Mouse (Mus musculus): Measurements from ENCODE around the gene Gm49358. TPM values are rescaled to one million over a fixed set of nuclear protein-coding genes. Genes with fewer than 3 reads are reported as not detected.

Gene Gm49358
- total RNA-seq, 2 experiments from 2014 or later = 10.3 to 14.5 TPM

DNA sequence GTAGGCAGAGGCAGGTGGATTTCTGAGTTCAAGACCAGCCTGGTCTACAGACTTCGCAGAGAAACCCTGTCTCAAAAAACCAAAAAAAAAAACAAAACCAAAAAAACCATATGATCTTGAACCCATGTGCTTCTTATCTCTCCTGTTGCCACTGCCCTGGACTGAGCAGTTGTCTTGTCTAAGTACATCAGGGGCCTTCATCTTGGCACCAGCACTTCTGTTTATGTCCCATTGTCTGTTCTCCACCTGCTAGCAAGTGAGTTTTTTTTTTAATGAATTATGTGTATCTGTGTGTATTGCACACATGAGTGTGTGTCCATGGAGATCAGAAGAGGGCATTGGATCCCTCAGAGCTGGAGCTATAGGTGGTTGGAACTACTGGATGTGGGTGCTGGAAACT is 43.6 kb downstream of the Gm49358 start:
- no peak for DNase-seq
- intact Hi-C loops (cut with DNase I) = loop anchor here (10.0 kb wide), 1 partner anchor 1067 kb away; no protein-coding TSS in a partner anchor

DNA sequence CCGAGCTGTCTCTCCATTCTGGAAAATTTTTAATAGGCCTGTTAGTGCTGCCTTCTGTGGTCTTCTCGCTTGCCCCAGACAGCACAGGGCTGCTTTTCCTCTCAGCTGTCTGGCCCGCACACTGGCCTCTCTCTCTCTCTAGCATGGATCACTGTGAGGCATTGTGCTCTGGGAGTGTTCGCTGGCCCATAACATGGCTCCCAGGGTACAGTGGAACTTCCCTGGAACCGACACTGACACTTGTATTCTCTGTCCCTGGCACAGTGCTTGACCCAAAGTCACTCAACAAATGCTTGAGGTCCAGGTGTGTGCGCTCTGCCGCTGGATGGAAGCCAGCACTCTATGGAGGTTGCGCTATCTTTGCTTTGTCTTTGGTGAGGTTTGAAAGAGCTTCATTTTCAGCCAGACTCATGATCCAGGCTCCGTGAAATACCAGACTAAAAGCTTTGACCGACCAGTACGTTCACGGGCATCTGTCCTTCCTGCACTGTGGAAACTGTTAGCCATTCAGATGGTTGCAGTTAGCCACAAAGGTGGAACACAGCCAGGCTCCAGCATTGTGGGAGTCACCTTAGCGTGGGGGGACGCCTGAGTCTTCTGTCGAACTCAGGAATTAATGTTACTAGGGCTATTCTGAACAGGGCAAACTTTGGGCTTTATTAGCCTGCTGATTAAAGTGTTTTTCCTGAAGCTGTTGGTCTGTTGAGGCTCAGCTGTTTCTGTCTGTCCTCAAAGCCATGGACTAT is 44.4 kb downstream of the Gm49358 start:
- intact Hi-C loops (cut with DNase I) = loop anchor here (10.0 kb wide), 1 partner anchor 1067 kb away; no protein-coding TSS in a partner anchor

DNA sequence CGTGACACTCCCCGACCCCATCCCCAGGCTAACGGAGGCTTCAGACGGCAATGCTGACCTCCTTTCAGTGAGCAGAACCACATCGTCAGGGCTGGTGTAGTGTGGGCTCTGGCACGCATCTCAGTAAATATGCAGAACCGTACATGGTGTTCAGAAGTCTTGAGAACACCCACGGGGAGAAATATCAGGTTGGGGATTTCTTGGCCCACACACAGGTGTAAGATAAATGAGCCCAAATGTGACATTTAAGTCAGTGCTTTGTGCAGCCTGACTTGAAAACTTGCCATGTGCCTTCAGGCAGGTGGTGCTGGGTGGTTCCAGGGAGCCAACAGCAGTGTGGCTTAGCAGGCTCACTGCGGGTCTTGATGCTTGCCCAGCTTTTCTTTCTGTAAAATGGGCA is 46.2 kb downstream of the Gm49358 start:
- no peak for DNase-seq
- intact Hi-C loops (cut with DNase I) = loop anchor here (10.0 kb wide), 1 partner anchor 1065 kb away; no protein-coding TSS in a partner anchor

More for the DNA sequence above, 44.4 kb downstream of the Gm49358 start:
- no peak for DNase-seq

GRCm38 (mm10) chr10:86810612-86811011 is 46.8 kb downstream of the Gm49358 start:
- no peak for DNase-seq

GRCm38 (mm10) chr10:86814292-86815131 is 50.7 kb downstream of the Gm49358 start:
- intact Hi-C loops (cut with DNase I) = loop anchor here (2.0 kb wide), 1 partner anchor 36 kb away; the partner anchor contains the start of gene Nt5dc3
- no peak for DNase-seq

More at GRCm38 (mm10) chr10:86810612-86811011, 46.8 kb downstream of the Gm49358 start:
- intact Hi-C loops (cut with DNase I) = no loop called here

DNA sequence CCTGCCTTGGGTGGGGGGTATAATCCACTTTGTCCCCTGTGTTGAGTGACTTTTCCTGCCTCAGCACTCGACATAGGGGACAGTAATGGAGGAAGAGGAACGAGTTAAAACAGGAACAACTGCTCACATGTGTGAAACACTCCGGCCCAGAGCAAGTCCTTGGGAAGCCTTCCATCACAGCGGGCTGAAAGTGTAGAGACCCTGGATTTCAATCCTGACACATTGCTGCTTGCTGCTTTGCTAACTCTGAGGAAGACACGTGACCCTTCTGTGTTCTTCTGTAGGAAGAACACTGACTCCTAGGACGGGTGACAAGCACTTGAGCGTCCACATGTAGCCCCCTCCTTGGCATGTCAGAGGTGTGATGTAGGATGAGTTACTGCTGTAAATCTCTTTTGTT is 51.4 kb downstream of the Gm49358 start:
- DNase-seq = no peak
- intact Hi-C loops (cut with DNase I) = loop anchor here (2.0 kb wide), 1 partner anchor 36 kb away; the partner anchor contains the start of gene Nt5dc3

DNA sequence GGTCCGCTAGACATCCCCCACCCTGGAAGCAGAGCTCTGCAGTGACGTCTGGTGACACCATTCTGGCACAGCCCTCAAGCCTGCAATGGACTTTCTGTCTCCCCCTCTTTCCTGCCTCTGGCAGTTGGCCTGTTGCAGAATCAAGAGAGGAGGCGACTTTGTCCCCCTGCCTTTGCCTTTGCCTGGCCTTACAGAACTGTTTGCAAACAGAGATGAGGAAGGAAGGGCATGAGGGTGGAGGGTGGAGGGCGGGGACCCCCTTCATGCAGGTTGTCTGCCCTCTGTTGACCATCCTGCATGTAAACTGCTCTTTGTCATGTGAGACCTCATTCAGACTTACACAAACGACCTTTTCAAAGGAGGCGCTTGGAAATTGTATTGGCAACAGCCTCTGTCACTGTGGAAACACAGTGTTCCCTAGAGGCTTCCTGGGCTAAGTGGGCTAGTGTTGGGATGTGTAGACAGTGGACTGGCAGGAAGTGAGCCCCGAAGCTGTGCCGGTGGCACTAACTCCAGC is 55.9 kb downstream of the Gm49358 start:
- intact Hi-C loops (cut with DNase I) = no loop called here
- peak; percentile 34 to 45 for DNase-seq

GRCm38 (mm10) chr10:86821014-86821413 is 57.2 kb downstream of the Gm49358 start:
- no peak for DNase-seq
- intact Hi-C loops (cut with DNase I) = no loop called here

GRCm38 (mm10) chr10:86824093-86824492 is 60.3 kb downstream of the Gm49358 start:
- DNase-seq = no peak

DNA sequence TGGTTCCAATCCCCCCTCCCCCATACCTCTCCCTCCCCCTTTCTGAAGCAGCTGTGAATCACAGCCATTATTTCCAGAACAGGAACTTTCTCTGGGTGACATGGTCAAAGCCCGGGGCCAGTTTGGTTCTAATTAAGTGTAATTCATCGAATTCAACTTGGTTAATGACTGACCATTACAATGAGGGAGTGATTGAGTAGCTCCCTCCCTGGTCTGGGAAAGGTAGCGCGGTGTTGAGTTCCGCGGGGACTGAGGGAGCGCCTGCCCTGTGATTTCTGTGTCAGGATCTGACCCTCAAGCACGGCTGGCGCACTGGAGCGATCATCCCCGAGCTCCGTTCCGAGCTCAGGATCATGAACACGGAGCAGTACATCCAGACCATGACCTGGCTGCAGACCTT is 61.1 kb downstream of the Gm49358 start:
- no peak for DNase-seq
- intact Hi-C loops (cut with DNase I) = no loop called here

More at GRCm38 (mm10) chr10:86824093-86824492, 60.3 kb downstream of the Gm49358 start:
- intact Hi-C loops (cut with DNase I) = no loop called here

DNA sequence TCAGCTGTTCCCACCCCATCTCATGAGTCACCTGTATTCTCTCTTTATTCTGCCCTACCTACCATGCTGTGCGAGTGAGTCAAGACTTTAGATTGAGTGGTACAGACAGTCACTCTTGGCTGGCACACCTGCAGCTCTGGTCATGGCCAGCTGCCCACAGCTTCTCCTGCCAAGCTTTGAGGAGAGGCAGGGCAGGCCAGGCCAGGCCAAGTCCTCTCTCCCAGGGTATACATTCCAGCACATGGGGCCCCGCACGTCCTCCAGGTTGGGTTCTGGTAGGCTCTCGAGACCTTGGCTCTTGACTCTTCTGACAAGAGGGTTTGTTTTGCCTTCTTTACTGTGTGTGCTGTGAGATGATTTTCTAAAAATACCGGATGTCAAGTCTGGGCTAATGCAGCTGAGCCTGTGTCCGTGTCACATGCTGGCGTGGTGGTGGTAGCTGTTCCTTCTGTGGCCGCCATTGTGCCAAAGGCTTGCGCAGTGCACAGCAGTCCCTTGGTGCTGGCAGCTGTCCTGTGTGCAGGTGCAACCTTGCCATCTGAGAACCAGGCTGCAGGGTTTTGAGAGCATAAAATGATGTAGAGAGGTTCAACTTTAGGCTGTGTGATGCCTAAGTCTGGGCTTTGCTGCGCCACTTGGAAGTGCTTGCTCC is 62.2 kb downstream of the Gm49358 start:
- DNase-seq = peak; percentile 67 to 75
- intact Hi-C loops (cut with DNase I) = no loop called here

DNA sequence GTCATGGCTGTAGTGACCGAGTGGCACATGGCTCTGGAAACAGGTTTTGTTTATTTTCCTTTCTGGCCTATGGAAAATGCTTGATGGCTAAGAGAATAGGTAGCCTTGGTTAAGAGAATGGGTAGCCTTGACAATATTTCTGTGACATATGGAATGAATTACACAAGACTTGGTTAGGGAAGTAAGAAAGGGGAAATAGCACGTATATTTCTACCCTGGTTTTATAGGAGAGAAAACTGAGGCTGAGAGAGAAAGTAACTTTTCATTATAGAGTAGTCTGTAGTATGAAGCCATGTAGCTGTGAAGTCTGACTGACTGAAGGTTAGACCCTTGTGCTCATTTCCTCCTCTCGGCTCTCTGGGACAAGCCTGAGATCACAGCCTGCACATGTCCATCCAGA is 63.2 kb downstream of the Gm49358 start:
- no peak for DNase-seq
- intact Hi-C loops (cut with DNase I) = no loop called here

GRCm38 (mm10) chr10:86828221-86829135 is 64.7 kb downstream of the Gm49358 start:
- intact Hi-C loops (cut with DNase I) = no loop called here
- no peak for DNase-seq

DNA sequence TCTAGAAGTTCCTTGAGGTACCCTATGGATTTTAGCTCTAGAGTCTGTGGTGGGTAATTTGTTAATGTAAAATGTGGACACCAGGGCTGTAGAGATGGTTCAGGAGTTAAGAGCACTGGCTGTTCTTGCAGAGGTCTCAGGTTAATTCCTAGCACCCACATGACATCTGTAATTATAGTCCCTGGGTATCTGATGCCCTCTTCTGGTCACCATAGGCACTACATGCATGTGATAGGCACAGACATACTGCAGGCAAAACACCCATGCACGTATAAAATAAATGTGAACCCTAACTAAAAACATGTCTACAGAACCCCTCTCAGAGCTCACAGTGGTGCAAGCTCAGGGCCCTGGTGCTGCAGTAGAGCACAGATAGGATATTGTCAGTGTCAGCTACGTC is 65.7 kb downstream of the Gm49358 start:
- DNase-seq = no peak
- intact Hi-C loops (cut with DNase I) = no loop called here

DNA sequence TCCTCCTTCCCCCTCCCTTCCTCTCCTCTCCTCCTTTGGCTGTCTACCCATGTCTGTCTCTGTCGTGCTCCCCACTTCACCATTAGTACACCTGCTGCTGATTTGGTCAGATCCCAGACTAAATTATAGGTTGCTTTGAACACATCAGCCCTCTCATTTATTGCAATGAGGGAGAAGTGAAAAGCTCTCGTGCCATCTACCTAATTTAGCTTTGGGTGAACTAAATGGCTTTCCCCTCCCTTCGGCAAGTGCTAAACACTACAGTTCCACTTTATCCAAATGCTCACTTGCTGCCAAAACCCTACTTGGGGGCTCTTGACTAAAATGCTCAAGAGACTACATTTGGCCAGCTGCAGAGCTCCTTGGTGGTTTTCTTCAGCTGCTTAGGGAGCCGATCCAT is 73.0 kb downstream of the Gm49358 start:
- intact Hi-C loops (cut with DNase I) = no loop called here
- no peak for DNase-seq

DNA sequence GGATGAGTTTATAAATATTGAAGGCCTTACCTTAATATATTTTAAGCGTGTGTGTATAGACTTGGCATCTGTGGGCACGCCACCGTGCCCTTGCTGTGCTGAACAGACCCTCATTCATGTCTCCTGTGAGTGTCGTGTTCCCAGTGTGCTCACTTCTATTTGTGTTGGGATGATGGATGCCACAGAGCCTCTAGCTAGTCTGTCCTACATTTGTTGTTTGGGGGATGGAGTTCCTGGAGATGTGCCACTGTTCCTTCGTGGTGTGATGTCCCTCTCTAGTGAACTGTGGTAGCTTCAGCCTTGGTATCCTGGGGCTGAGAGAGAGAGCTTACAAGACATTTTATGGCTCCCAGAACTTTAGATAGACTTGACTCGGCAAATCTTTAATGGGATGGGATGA is 75.1 kb downstream of the Gm49358 start:
- no peak for DNase-seq
- intact Hi-C loops (cut with DNase I) = no loop called here

DNA sequence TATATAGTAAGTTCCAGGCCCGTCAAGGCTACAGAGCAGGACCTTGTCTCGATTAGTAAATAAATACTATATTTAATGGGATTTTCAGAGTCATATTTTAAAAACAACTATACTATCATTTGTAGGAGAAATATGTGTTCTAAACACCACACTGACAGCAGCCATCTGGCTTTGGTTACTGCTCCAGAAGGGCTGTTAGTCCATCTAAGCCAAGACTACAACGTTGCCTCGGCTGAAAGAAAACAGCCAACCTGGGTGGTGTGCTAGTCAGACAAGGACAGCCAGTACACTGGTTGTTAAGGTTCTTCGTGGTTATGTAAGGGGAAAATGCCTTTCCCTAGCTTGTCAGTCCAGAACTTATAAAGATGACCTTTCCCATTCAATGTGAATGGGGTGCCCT is 78.9 kb downstream of the Gm49358 start:
- no peak for DNase-seq
- intact Hi-C loops (cut with DNase I) = no loop called here

- intact Hi-C loops (cut with DNase I) = no loop called here
- DNase-seq = no peak
These were observed 83.2 kb downstream of the Gm49358 start for GRCm38 (mm10) chr10:86846926-86847467.

GRCm38 (mm10) chr10:86849087-86849486 is 85.3 kb downstream of the Gm49358 start:
- no peak for DNase-seq
- intact Hi-C loops (cut with DNase I) = no loop called here

Measured in heart, postnatal 36 days (tissue).